Comparison of ENCODE assay signal across 19 mouse cellular contexts in genomic region chr14:121654977-121655376, GRCm38 (mm10).
A peak's percentile ranks its signal among the peaks of the same experiment; 100 is the strongest.
DNase-seq lines count a peak whose midpoint lies in the region; ATAC-seq and TF ChIP-seq lines count a peak whose summit lies in the region.
"Had no signal": no experiment of that assay in that cellular context is flagged by ENCODE, and none has a peak within 500 bp of the region (broad histone marks: within the 10 kb centered on the region; RNA-seq: fewer than 3 reads in every experiment).

No protein-coding gene starts in this region.

- 42% methylated on average over 2 of the region's 2 CpGs for WGBS in heart, adult 2 months
- 48% methylated on average over 2 of the region's 2 CpGs for WGBS in lung, embryonic 14.5 days
- 48% methylated on average over 2 of the region's 2 CpGs for WGBS in embryonic facial prominence, embryonic 15.5 days
- WGBS in stomach, embryonic 15.5 days: 49% methylated on average over 2 of the region's 2 CpGs

- no peak for TF ChIP-seq POLR2A in heart, adult 2 months (IDR thresholded peaks at IDR 0.05; ENCODE audit: insufficient read depth, low read depth, low read length)

- DNase-seq in heart, adult 2 months: no peak
- DNase-seq in heart, postnatal 25 days (ENCODE audit: low spot score): no peak
- no peak for DNase-seq in lung, embryonic 14.5 days
- DNase-seq in lung, postnatal 36 days: no peak
- no peak for DNase-seq in adrenal gland, adult 2 months
- DNase-seq: gastrocnemius, postnatal 25 days; heart, postnatal 36 days; kidney, adult 11 months; layer of hippocampus, adult 9-11 months; liver, embryonic 13.5 days; lung, postnatal 14 days; right cerebral cortex, postnatal 25 days; thymus, postnatal 14 days had no signal

- no peak; the same call in 1 of the 2 replicates for ATAC-seq in lung, embryonic 14.5 days (ENCODE audit: insufficient read depth)
- ATAC-seq in embryonic facial prominence, embryonic 15.5 days (ENCODE audit: insufficient number of reproducible peaks, low FRiP score, low TSS enrichment, low read depth): no peak
- ATAC-seq in stomach, embryonic 15.5 days (ENCODE audit: insufficient read depth, low FRiP score, low read depth): no peak
- ATAC-seq: midbrain, embryonic 16.5 days had no signal

- TF ChIP-seq EP300 in heart, adult 2 months (IDR thresholded peaks at IDR 0.05; ENCODE audit: insufficient read depth, low read depth, low read length): no peak

- no peak overlapping the region for H3K9ac ChIP-seq in heart, adult 2 months (ENCODE audit: low read depth, low read length)
- H3K9ac ChIP-seq in lung, embryonic 14.5 days: no peak overlapping the region
- H3K9ac ChIP-seq in embryonic facial prominence, embryonic 15.5 days: no peak overlapping the region
- no peak overlapping the region for H3K9ac ChIP-seq in stomach, embryonic 15.5 days
- H3K9ac ChIP-seq: forebrain, embryonic 12.5 days; heart, embryonic 13.5 days; hindbrain, embryonic 14.5 days; liver, embryonic 13.5 days had no signal

- intact Hi-C loops in heart, adult 2 months (cut with DNase I): no loop called here
- intact Hi-C loops in heart, postnatal 25 days (cut with DNase I): no loop called here

- H3K36me3 ChIP-seq in heart, adult 2 months (ENCODE audit: control insufficient read depth, insufficient read depth, low read length): peaks cover 21% of the 10 kb centered on the region
- 0 out of 2 replicates have a peak, but pooled peaks cover 5% of the 10 kb centered on the region for H3K36me3 ChIP-seq in lung, embryonic 14.5 days (ENCODE audit: insufficient read depth)
- no peaks in the 10 kb centered on the region for H3K36me3 ChIP-seq in embryonic facial prominence, embryonic 15.5 days
- H3K36me3 ChIP-seq in stomach, embryonic 15.5 days: peaks cover 17% of the 10 kb centered on the region
- H3K36me3 ChIP-seq: forebrain, embryonic 12.5 days; liver, embryonic 13.5 days had no signal

- H3K79me2 ChIP-seq in heart, adult 2 months (replicated peaks; ENCODE audit: control insufficient read depth, insufficient read depth, low read length): no peaks in the 10 kb centered on the region

- H3K27ac ChIP-seq in heart, adult 2 months: peak overlapping the region; percentile 17; the same call in 1 of the 2 replicates
- peak overlapping the region; percentile 36; the same call in 1 of the 2 replicates for H3K27ac ChIP-seq in lung, embryonic 14.5 days (ENCODE audit: low read depth)
- 0 out of 2 replicates have a peak overlapping the region, but pooled peaks have one; percentile 13 for H3K27ac ChIP-seq in embryonic facial prominence, embryonic 15.5 days (replicated peaks)
- peak overlapping the region; percentile 2; the same call in 1 of the 2 replicates for H3K27ac ChIP-seq in stomach, embryonic 15.5 days
- H3K27ac ChIP-seq: forebrain, embryonic 12.5 days; hindbrain, embryonic 14.5 days; liver, embryonic 13.5 days had no signal

- TF ChIP-seq CTCF in heart, adult 2 months (IDR thresholded peaks at IDR 0.05): no peak
- TF ChIP-seq CTCF in lung, embryonic 14.5 days (IDR thresholded peaks at IDR 0.05; ENCODE audit: low read depth): no peak

- H3K4me3 ChIP-seq in heart, adult 2 months: no peak overlapping the region
- H3K4me3 ChIP-seq in lung, embryonic 14.5 days (ENCODE audit: low read depth, low read length): no peak overlapping the region
- no peak overlapping the region for H3K4me3 ChIP-seq in embryonic facial prominence, embryonic 15.5 days (replicated peaks)
- H3K4me3 ChIP-seq in stomach, embryonic 15.5 days (replicated peaks): no peak overlapping the region
- H3K4me3 ChIP-seq: forebrain, embryonic 12.5 days; heart, embryonic 13.5 days; liver, embryonic 13.5 days had no signal

- no peaks in the 10 kb centered on the region for H3K9me3 ChIP-seq in lung, embryonic 14.5 days (ENCODE audit: low read depth, low read length)
- no peaks in the 10 kb centered on the region for H3K9me3 ChIP-seq in embryonic facial prominence, embryonic 15.5 days (replicated peaks)
- H3K9me3 ChIP-seq in stomach, embryonic 15.5 days: no peaks in the 10 kb centered on the region
- H3K9me3 ChIP-seq: forebrain, embryonic 12.5 days; heart, embryonic 13.5 days; liver, embryonic 13.5 days had no signal

- H3K27me3 ChIP-seq in heart, adult 2 months (ENCODE audit: control insufficient read depth, insufficient read depth, low read length): no peaks in the 10 kb centered on the region
- no peaks in the 10 kb centered on the region for H3K27me3 ChIP-seq in lung, embryonic 14.5 days (ENCODE audit: insufficient read depth, low read length)
- no peaks in the 10 kb centered on the region for H3K27me3 ChIP-seq in embryonic facial prominence, embryonic 15.5 days
- H3K27me3 ChIP-seq in stomach, embryonic 15.5 days (replicated peaks): no peaks in the 10 kb centered on the region
- H3K27me3 ChIP-seq: forebrain, embryonic 12.5 days; heart, embryonic 13.5 days; liver, embryonic 13.5 days had no signal

- H3K4me2 ChIP-seq in lung, embryonic 14.5 days: peak overlapping the region; percentile 16; the same call in 1 of the 2 replicates
- no peak overlapping the region for H3K4me2 ChIP-seq in embryonic facial prominence, embryonic 15.5 days (replicated peaks)
- no peak overlapping the region for H3K4me2 ChIP-seq in stomach, embryonic 15.5 days
- H3K4me2 ChIP-seq: forebrain, embryonic 12.5 days; heart, embryonic 13.5 days; hindbrain, embryonic 14.5 days; liver, embryonic 13.5 days had no signal

- H3K4me1 ChIP-seq in heart, adult 2 months (ENCODE audit: control insufficient read depth, insufficient read depth, low read length): peaks cover 9% of the 10 kb centered on the region
- H3K4me1 ChIP-seq in lung, embryonic 14.5 days (ENCODE audit: insufficient read depth): peaks cover 33% of the 10 kb centered on the region
- peaks cover 4% of the 10 kb centered on the region; the same call in 1 of the 2 replicates for H3K4me1 ChIP-seq in embryonic facial prominence, embryonic 15.5 days
- peaks cover 9% of the 10 kb centered on the region; the same call in 1 of the 2 replicates for H3K4me1 ChIP-seq in stomach, embryonic 15.5 days
- H3K4me1 ChIP-seq: forebrain, embryonic 12.5 days; liver, embryonic 13.5 days had no signal
